Mouse (Mus musculus) spleen, adult 18-20 months (tissue): ENCODE data around the gene Gtf2a1l.

Experiments used
- DNase-seq, 2 experiments: peaks; one replicate each; pipeline ENCODE4 v3.0.0; 2022; ENCODE audit warnings: mixed read lengths in 2 of 2

Gene Gtf2a1l

GRCm38 (mm10) chr17:88658510-88658909, 9.9 kb upstream of the Gtf2a1l start:
- no peak for DNase-seq

- no peak for DNase-seq
These were observed 2.4 kb upstream of the Gtf2a1l start for GRCm38 (mm10) chr17:88666076-88666475.

- no peak for DNase-seq
These were observed 1.5 kb downstream of the Gtf2a1l start for GRCm38 (mm10) chr17:88669921-88670320.

- DNase-seq: no peak
These were observed 2.3 kb downstream of the Gtf2a1l start for GRCm38 (mm10) chr17:88670800-88671199.

GRCm38 (mm10) chr17:88675310-88676309, 7.2 kb downstream of the Gtf2a1l start:
- DNase-seq: no peak

GRCm38 (mm10) chr17:88688226-88688625, 19.8 kb downstream of the Gtf2a1l start:
- no peak for DNase-seq

GRCm38 (mm10) chr17:88696656-88697333, 28.3 kb downstream of the Gtf2a1l start:
- no peak for DNase-seq

GRCm38 (mm10) chr17:88700901-88701300, 32.4 kb downstream of the Gtf2a1l start:
- no peak for DNase-seq

- DNase-seq: no peak
These were observed 33.9 kb downstream of the Gtf2a1l start for GRCm38 (mm10) chr17:88702345-88702744.

- DNase-seq: no peak
These were observed 34.7 kb downstream of the Gtf2a1l start for GRCm38 (mm10) chr17:88703112-88703511.

- DNase-seq: no peak
These were observed 37.8 kb downstream of the Gtf2a1l start for GRCm38 (mm10) chr17:88706231-88706649.

- no peak for DNase-seq
These were observed 81.2 kb downstream of the Gtf2a1l start for GRCm38 (mm10) chr17:88749646-88750045.

GRCm38 (mm10) chr17:88752827-88753471, 84.5 kb downstream of the Gtf2a1l start:
- peak; percentile 17 to 39 for DNase-seq

- DNase-seq: no peak
These were observed 85.0 kb downstream of the Gtf2a1l start for GRCm38 (mm10) chr17:88753472-88753857.

GRCm38 (mm10) chr17:88755776-88756175, 87.3 kb downstream of the Gtf2a1l start:
- no peak for DNase-seq

- no peak for DNase-seq
These were observed 89.6 kb downstream of the Gtf2a1l start for GRCm38 (mm10) chr17:88758003-88758437.

GRCm38 (mm10) chr17:88763396-88764135, 95.1 kb downstream of the Gtf2a1l start:
- DNase-seq: no peak

GRCm38 (mm10) chr17:88764136-88764485, 95.7 kb downstream of the Gtf2a1l start:
- no peak for DNase-seq
